Mouse (Mus musculus) C2C12 (cell line): ENCODE results near the gene Hdac4. TPM values are rescaled to one million over a fixed set of nuclear protein-coding genes. Genes with fewer than 3 reads are reported as not detected.
A peak's percentile ranks its signal among the peaks of the same experiment; 100 is the strongest.

ENCODE experiments used
- H3K27me3 ChIP-seq: one replicate; pipeline ENCODE4 v1.6.1; 2011; ENCODE audit not compliant: control insufficient read depth, insufficient read depth, insufficient read length
- H3K36me3 ChIP-seq: one replicate; pipeline ENCODE4 v1.6.1; 2011; ENCODE audit not compliant: control insufficient read depth, insufficient read depth
- H3K4me3 ChIP-seq: one replicate; pipeline ENCODE4 v1.5.1; 2011; ENCODE audit warnings: mild to moderate bottlenecking, control low read depth; ENCODE audit not compliant: poor library complexity, insufficient read depth, severe bottlenecking
- H3K79me2 ChIP-seq: one replicate; pipeline ENCODE4 v1.6.1; 2011; ENCODE audit not compliant: control insufficient read depth, insufficient read depth
- H3K79me3 ChIP-seq: one replicate; pipeline ENCODE4 v1.6.1; 2011; ENCODE audit warnings: low read depth, control low read depth
- H3ac ChIP-seq: one replicate; pipeline ENCODE3; 2011; ENCODE audit warnings: low read depth; ENCODE audit not compliant: control insufficient read depth, insufficient read length
- CEBPB ChIP-seq: IDR thresholded peaks from one replicate; pipeline ENCODE4 v1.6.1; 2011; ENCODE audit warnings: low read depth, mild to moderate bottlenecking, control low read depth, moderate library complexity
- CTCF ChIP-seq: IDR thresholded peaks from one replicate; pipeline ENCODE4 v1.5.1; 2011; ENCODE audit not compliant: control insufficient read depth, insufficient read depth, insufficient read length
- FOSL1 ChIP-seq: IDR thresholded peaks from one replicate; pipeline ENCODE4 v1.8.0; 2011; ENCODE audit warnings: mild to moderate bottlenecking, low read length; ENCODE audit not compliant: poor library complexity, insufficient read depth, severe bottlenecking
- MAX ChIP-seq: IDR thresholded peaks from one replicate; pipeline ENCODE4 v1.6.1; 2011; ENCODE audit warnings: mild to moderate bottlenecking, control low read depth
- MYOD1 ChIP-seq: IDR thresholded peaks from one replicate; pipeline ENCODE4 v1.6.1; 2011; ENCODE audit warnings: low read depth; ENCODE audit not compliant: control insufficient read depth, insufficient read length
- MYOG ChIP-seq: IDR thresholded peaks from one replicate; pipeline ENCODE4 v1.6.1; 2011; ENCODE audit not compliant: control insufficient read depth, insufficient read length; ENCODE audit errors: extremely low read depth
- USF1 ChIP-seq: IDR thresholded peaks from one replicate; pipeline ENCODE4 v1.6.1; 2011; ENCODE audit warnings: low read depth, mild to moderate bottlenecking, control low read depth, moderate library complexity
- polyA plus RNA-seq: library from polyadenylated mRNA; unstranded; fragments of >200 nt; fragmentation: generic; extraction: Trizol; gene quantifications from one replicate; pipeline ENCODE4 v1.2.1, GENCODE M21; 2012; ENCODE audit warnings: missing spikeins

The Hdac4 gene
- polyA plus RNA-seq, 1 experiment, result 9.6 TPM

DNA sequence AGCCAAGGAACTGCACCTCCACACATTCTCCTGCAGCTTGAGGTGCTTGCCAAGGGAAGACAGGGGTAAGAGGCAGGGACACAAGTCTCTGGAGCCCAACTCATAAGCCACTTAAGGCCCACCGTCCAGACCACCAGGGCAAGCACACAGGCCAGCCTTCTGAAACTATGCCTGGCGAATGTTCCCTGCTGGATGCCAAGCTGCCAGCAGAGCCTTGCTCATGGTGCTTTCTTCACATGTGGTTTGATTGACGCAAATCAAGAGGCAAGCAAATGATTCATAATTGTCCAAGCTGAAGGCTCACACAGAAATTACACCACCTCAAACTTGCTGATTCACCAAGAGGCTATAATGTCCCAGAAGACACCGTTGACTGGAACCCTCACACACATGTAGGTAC, 108.7 kb downstream of the Hdac4 start:
- H3K27me3 ChIP-seq, result no peaks in the 10 kb centered on the region
- peaks cover 49% of the 10 kb centered on the region for H3K79me2 ChIP-seq
- no peaks in the 10 kb centered on the region for H3K36me3 ChIP-seq
- no peak overlapping the region for H3ac ChIP-seq
- no peak overlapping the region for H3K4me3 ChIP-seq
- TF ChIP-seq USF1, result no peak
- no peak for TF ChIP-seq CEBPB
- TF ChIP-seq CTCF, result no peak
- no peak for TF ChIP-seq FOSL1
- H3K79me3 ChIP-seq, result peaks cover 12% of the 10 kb centered on the region

GRCm38 (mm10) chr1:92086277-92086813, 109.2 kb downstream of the Hdac4 start:
- Histone ChIP-seq H3K36me3 (no peaks in the 10 kb centered on the region), H3K4me3 (no peak overlapping the region), H3ac (no peak overlapping the region), H3K79me3 (peaks cover 11% of the 10 kb centered on the region), H3K79me2 (peaks cover 49% of the 10 kb centered on the region), H3K27me3 (no peaks in the 10 kb centered on the region)
- TF ChIP-seq MAX, result no peak
- peak; percentile 25 for TF ChIP-seq MYOD1

DNA sequence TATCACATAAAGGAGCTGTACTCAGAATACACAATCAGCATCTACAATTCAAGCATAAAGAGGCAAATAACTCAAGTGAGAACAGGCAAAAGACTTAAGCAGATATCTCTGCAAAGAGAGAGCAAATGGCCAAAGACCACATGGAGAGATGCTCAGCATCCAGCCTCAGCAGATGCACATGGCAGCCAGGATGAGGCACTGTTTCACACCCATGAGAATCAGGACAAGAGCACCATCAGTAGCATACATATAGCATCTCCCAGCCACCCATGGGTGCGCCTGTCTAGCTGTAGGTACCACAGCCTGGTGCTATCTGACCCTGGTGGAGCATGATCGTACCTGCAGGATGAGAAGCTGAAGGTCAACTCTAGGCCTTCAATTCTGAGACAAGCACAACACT, 110.8 kb downstream of the Hdac4 start:
- Histone ChIP-seq H3K27me3 (no peaks in the 10 kb centered on the region), H3K4me3 (no peak overlapping the region), H3K36me3 (no peaks in the 10 kb centered on the region), H3K79me2 (peaks cover 53% of the 10 kb centered on the region), H3ac (no peak overlapping the region), H3K79me3 (peaks cover 16% of the 10 kb centered on the region)
- TF ChIP-seq FOSL1 (no peak), CTCF (no peak), MYOD1 (no peak), USF1 (no peak), MYOG (no peak), CEBPB (no peak), MAX (no peak)

DNA sequence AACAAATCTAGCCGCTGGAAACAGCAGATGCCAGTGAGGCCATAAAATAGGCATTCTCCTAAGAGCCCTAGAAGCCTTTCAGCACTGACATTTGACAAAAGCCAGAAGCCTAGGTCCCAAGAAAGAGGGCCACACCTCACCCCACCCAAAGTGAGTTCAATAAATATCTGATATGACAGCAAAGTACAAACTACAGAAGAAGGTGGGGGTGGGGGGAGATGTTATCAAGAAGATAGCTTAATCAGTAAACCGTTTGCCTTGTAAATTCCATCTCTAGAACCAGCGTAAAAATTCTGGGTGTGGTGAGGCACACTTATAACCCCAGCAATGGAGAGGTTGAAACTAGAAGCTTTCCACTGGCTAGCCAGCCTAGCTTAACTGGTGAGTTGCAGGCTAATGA, 111.5 kb downstream of the Hdac4 start:
- no peak overlapping the region for H3ac ChIP-seq
- H3K79me3 ChIP-seq, result peaks cover 21% of the 10 kb centered on the region
- no peak overlapping the region for H3K4me3 ChIP-seq
- no peak for TF ChIP-seq CEBPB
- TF ChIP-seq MAX, result no peak
- TF ChIP-seq MYOG, result no peak
- no peak for TF ChIP-seq FOSL1
- TF ChIP-seq USF1, result no peak
- TF ChIP-seq MYOD1, result no peak
- no peak for TF ChIP-seq CTCF
- H3K79me2 ChIP-seq, result peaks cover 53% of the 10 kb centered on the region
- H3K27me3 ChIP-seq, result no peaks in the 10 kb centered on the region
- H3K36me3 ChIP-seq, result no peaks in the 10 kb centered on the region

GRCm38 (mm10) chr1:92082837-92083541, 112.5 kb downstream of the Hdac4 start:
- Histone ChIP-seq H3K4me3 (no peak overlapping the region), H3K79me2 (peaks cover 60% of the 10 kb centered on the region)
- TF ChIP-seq CTCF, result no peak
- no peak for TF ChIP-seq USF1
- no peak for TF ChIP-seq MYOG
- TF ChIP-seq CEBPB, result no peak
- no peak for TF ChIP-seq MAX

GRCm38 (mm10) chr1:92082156-92082836, 113.2 kb downstream of the Hdac4 start:
- Histone ChIP-seq H3K79me3 (peaks cover 22% of the 10 kb centered on the region), H3K4me3 (no peak overlapping the region)
- no peak for TF ChIP-seq MAX
- no peak for TF ChIP-seq MYOD1
- no peak for TF ChIP-seq CTCF
- no peak for TF ChIP-seq CEBPB
- TF ChIP-seq MYOG, result no peak
- no peak for TF ChIP-seq FOSL1
- TF ChIP-seq USF1, result no peak

More at GRCm38 (mm10) chr1:92082837-92083541, 112.5 kb downstream of the Hdac4 start:
- Histone ChIP-seq H3K27me3 (no peaks in the 10 kb centered on the region), H3ac (no peak overlapping the region), H3K36me3 (no peaks in the 10 kb centered on the region), H3K79me3 (peaks cover 22% of the 10 kb centered on the region)

More at GRCm38 (mm10) chr1:92082156-92082836, 113.2 kb downstream of the Hdac4 start:
- Histone ChIP-seq H3K79me2 (peaks cover 60% of the 10 kb centered on the region), H3K36me3 (no peaks in the 10 kb centered on the region), H3K27me3 (no peaks in the 10 kb centered on the region), H3ac (no peak overlapping the region)
